Comparison of ENCODE assay signal across 1 mouse cellular context in the genomic region with DNA sequence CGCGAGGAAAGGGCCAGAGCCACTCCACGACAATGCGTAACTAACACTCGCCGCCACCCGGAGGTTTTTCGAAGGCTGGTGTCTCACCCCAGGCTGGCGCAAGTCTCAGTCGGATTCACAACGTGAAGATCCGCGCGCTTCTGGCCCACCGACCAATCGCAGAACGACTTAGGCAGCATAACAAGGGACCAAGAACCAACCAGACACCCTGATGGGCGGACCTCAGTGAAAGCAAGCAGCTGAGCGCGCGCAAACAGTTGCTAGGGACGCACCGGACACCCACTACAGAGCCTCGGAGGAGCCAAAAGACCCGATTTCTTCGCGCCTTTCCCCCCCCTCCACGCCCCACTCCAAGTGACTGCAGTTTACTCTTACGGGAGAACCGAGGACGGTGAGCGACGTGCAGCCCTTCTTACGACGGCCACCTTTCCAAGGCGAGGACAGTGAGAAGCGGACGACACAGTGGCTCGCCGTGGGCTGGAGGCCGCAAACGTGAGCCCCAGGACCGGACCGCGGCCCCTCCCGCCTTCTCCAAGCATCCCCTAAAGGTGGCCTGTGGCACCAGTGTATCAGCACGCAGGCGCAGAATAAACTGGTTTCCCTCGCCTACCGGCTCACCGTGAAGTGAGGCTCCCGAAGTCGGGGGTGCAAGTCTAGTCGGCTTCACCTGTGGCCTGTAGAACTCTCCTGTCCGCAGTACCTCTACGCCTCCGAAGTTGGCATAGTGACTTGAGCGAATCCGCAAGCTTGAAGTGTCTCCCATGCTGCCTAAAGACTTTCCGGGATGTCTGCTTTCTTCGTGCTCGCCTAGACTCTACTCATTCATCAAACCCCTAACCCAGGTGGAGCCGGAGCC.
A peak's percentile ranks its signal among the peaks of the same experiment; 100 is the strongest.
TF ChIP-seq lines count a peak whose summit lies in the region.

Gene Ppp1r7, plus strand, starts transcription at position 207 of the 856 bp plus-strand sequence.
Gene Pask, minus strand, starts transcription at position 835 of the 856 bp plus-strand sequence.

TF ChIP-seq in myocyte, 11 proteins besides CTCF, POLR2A, EP300 and RAD21 (continued from another document):
- TF ChIP-seq MYOG (IDR thresholded peaks at IDR 0.05; ENCODE audit: control insufficient read depth in 1 of 3, insufficient read depth in 1 of 3, insufficient read length in 2 of 3, low read depth in 2 of 3): peak in 1 of 3 experiments; percentile 47
- no peak for TF ChIP-seq USF1 (IDR thresholded peaks at IDR 0.05; ENCODE audit: low read depth)
- no peak for TF ChIP-seq MYOD1 (IDR thresholded peaks at IDR 0.05; ENCODE audit: control insufficient read depth in 1 of 3, insufficient read length in 2 of 3, low read depth in 2 of 3)
- no peak for TF ChIP-seq SRF (IDR thresholded peaks at IDR 0.05; ENCODE audit: control insufficient read depth, insufficient read length, low read depth)
- no peak for TF ChIP-seq TCF12 (IDR thresholded peaks at IDR 0.05; ENCODE audit: insufficient read depth, poor library complexity, severe bottlenecking)
- TF ChIP-seq MAX (IDR thresholded peaks at IDR 0.05; ENCODE audit: low read depth): no peak
- no peak for TF ChIP-seq TCF3 (IDR thresholded peaks at IDR 0.05; ENCODE audit: insufficient read length, low read depth)
- peak; percentile 87 for TF ChIP-seq E2F4 (IDR thresholded peaks at IDR 0.05; ENCODE audit: insufficient read depth)
- TF ChIP-seq CEBPB (IDR thresholded peaks at IDR 0.05; ENCODE audit: insufficient read depth, poor library complexity, severe bottlenecking): no peak
- no peak for TF ChIP-seq POLR2AphosphoS2 (IDR thresholded peaks at IDR 0.05; ENCODE audit: insufficient read length, low read depth)
